Mouse (Mus musculus) kidney, postnatal 10 days (tissue): ENCODE measurements at regions not wholly inside any gene's neighbourhood (a gene's known extent, or its start where the extent isn't known, plus 50 kb on each side); places are given as distances from the start of the nearest gene placed in this dataset.
A peak's percentile ranks its signal among the peaks of the same experiment; 100 is the strongest.

Experiments
- DNase-seq: peaks from one replicate; pipeline ENCODE4 v3.0.0; 2021; ENCODE audit warnings: mixed read lengths

- DNase-seq = no peak
Observed at GRCm38 (mm10) chr11:111858111-111858510, 792.1 kb downstream of the Kcnj2 start.

GRCm38 (mm10) chr11:111865143-111865542, 799.2 kb downstream of the Kcnj2 start:
- DNase-seq = no peak

- DNase-seq = no peak
Observed at GRCm38 (mm10) chr11:111875406-111875805, 809.4 kb downstream of the Kcnj2 start.

GRCm38 (mm10) chr11:111880146-111880545, 814.2 kb downstream of the Kcnj2 start:
- no peak for DNase-seq

- DNase-seq = no peak
Observed at GRCm38 (mm10) chr11:111890026-111890425, 824.1 kb downstream of the Kcnj2 start.

GRCm38 (mm10) chr11:111893861-111894260, 827.9 kb downstream of the Kcnj2 start:
- no peak for DNase-seq

GRCm38 (mm10) chr11:111895221-111896200, 829.5 kb downstream of the Kcnj2 start:
- no peak for DNase-seq

- DNase-seq = no peak
Observed at GRCm38 (mm10) chr11:111897001-111897400, 831.0 kb downstream of the Kcnj2 start.

GRCm38 (mm10) chr11:111904086-111904485, 838.1 kb downstream of the Kcnj2 start:
- DNase-seq = peak; percentile 8

- DNase-seq = no peak
Observed at GRCm38 (mm10) chr11:111913891-111914290, 847.9 kb downstream of the Kcnj2 start.

GRCm38 (mm10) chr11:111926336-111926735, 855.7 kb upstream of the Sox9 start:
- DNase-seq = no peak

GRCm38 (mm10) chr11:111929366-111929765, 852.7 kb upstream of the Sox9 start:
- no peak for DNase-seq

- DNase-seq = no peak
Observed at GRCm38 (mm10) chr11:111932052-111932451, 850.0 kb upstream of the Sox9 start.

GRCm38 (mm10) chr11:111944282-111944681, 837.7 kb upstream of the Sox9 start:
- no peak for DNase-seq

GRCm38 (mm10) chr11:111945806-111946205, 836.2 kb upstream of the Sox9 start:
- peak; percentile 11 for DNase-seq

GRCm38 (mm10) chr11:111947671-111948070, 834.4 kb upstream of the Sox9 start:
- DNase-seq = no peak

- DNase-seq = no peak
Observed at GRCm38 (mm10) chr11:111953421-111953820, 828.6 kb upstream of the Sox9 start.

- DNase-seq = no peak
Observed at GRCm38 (mm10) chr11:111957721-111958287, 824.2 kb upstream of the Sox9 start.

- DNase-seq = no peak
Observed at GRCm38 (mm10) chr11:111961047-111961837, 820.8 kb upstream of the Sox9 start.

GRCm38 (mm10) chr11:111961846-111962245, 820.2 kb upstream of the Sox9 start:
- DNase-seq = no peak

GRCm38 (mm10) chr11:111964066-111964465, 818.0 kb upstream of the Sox9 start:
- no peak for DNase-seq

- no peak for DNase-seq
Observed at GRCm38 (mm10) chr11:111966401-111966800, 815.6 kb upstream of the Sox9 start.

GRCm38 (mm10) chr11:111971001-111971400, 811.0 kb upstream of the Sox9 start:
- no peak for DNase-seq
